Mouse (Mus musculus) lung, postnatal 14 days (tissue): ENCODE data around the gene B4galt2.

Experiments
- DNase-seq: peaks from one replicate; pipeline ENCODE4 v3.0.0; 2021

The B4galt2 gene

DNA sequence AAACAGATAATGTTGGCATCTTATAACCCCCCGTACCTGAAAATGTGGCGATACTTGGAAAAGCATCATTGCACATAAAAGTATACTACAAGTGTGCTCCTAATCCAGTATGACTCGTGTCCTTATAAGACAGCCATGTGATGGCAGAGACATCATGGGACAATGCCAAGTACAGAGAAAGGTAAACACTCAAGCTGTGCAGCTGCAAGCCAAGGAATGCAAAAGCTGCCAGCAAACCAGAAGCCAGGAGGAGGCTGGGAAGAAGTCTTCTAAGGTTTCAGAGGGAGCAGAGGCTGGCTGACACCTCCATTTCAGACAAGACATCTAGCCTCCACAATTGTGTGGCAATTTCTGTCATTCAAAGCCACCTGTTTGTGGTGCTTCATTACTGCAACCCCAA is 22.9 kb upstream of the B4galt2 start:
- peak; percentile 56 for DNase-seq

DNA sequence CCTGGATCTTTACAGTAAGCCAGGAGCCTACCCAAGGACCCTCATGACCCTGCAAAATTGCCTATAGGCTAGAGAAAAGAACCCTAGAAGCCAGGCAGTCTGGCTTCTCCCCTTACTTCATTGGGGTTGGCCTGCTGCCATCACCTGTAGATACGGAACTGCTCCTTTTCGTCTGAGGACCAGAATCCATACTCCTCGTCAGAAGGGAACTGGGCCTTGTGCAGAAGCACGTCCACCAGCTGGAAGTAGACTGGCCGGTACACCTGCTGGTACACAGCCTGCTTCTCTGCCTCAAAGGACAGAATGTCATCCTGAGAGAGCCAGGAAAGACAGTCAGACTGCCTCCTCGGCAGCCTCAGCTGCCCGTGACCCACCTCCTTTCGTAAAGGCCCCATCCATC is 21.5 kb upstream of the B4galt2 start:
- no peak for DNase-seq

DNA sequence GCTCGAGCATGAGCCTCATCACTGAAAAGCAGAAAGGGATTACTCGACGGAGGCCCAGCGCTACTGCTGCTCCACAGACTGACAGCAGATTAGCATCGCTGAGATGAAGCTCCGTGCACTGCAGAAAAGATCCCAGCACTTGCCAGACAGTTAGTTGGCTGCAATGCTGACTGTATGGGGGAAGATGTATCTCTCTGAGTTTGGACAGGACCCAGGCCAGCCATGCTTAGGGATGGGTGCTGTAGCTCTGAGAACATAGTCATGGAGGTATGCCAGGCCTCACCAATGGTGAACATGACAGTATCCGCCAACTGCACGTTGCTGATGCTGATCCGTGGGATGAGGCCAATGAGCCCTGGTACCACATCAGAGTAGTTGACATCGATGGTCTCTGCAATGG is 20.8 kb upstream of the B4galt2 start:
- no peak for DNase-seq

DNA sequence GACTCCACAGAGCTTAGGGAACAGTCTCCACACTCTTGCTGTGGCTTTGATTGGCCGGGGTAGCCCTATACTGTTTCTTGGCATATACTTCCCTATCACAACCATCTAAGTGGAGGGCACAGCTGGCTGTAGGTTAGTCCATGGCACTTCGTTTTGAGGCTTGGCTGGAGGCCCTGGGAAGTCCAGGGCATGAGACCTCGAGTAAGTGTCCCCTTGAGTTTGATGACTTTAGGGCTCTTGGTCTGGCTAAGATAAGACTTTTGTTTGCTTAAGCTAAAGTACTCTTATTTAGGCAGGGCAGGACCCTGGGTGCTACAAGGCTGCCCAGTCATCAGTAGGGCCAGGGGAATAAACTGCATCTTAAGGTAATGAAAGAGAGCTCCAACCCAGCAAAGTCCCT is 14.8 kb upstream of the B4galt2 start:
- DNase-seq, result peak; percentile 34

DNA sequence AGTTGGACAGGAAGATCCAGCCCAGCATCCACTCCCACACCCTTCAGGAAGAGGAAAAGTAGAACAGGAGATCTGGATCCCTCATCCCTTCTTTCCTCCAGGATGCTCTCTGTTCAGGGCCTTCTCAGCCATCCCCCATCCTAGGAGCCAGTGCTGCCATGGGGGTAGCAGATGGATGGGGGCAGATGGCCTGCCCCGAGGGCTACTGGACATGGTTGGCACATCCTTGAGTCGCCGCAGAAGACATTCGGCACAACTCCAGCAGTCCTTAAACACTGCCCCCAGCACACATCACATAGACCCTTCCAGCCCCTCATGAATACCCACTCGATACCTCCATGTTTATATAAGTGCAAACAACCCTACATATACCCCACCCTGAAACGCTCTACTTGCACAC is 12.7 kb upstream of the B4galt2 start:
- no peak for DNase-seq

DNA sequence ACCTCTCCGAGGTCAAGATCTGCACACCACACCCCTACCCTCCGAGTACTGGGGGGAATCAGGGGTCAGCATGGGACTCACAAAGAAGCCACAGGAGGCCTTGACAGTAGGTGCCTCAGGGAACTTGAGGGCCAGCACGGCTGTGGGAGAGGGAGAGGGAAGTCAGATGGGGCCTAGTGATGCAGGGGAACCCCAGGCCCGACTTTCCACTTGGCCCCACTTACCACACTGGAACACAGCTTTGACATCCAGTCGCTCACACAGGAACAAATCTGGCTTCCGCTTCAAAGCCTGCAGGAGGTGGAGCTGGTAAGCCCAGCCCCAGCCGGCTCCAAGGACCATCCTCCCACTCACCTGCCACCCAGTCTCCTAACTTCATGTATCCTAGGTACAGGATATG is 12.1 kb upstream of the B4galt2 start:
- no peak for DNase-seq

DNA sequence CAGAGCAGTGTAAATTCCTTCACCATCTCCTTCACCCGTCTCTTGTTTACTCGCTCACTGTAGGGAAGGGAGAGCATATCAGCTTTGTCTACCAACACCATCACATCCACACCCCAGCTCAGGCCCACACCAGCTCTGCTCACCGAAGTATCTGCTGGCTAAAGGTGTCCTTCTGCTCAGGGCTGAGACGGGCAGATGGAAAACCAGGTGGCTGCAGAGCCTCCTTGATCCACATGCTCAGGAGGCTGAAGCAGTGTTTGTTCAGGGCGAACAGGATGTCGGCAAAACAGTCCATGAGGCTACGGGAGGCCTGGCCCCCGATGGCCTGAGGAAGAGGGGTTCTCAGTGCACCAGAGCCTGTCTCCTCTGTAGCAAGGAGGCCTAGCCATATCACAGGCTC is 11.3 kb upstream of the B4galt2 start:
- DNase-seq, result no peak

DNA sequence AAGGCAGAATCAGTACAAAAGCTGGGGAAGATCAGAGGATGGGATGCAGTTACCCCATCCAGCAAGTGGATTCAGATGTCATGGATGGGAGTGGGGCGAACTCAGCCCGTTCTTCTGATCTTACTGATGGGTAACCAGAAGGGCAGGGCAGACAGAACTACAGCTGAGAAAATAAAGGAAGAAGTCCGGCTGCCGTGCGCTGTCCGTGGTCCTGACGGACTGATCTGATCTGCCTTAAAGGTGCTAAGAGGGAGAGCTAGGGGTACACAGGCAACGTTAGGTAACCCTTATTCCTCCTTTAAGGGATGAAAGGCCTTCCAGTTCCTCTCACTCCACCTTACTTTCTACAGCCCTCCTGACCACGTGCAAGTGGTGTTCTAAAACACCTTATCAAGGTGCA is 10.1 kb upstream of the B4galt2 start:
- DNase-seq, result peak; percentile 73

DNA sequence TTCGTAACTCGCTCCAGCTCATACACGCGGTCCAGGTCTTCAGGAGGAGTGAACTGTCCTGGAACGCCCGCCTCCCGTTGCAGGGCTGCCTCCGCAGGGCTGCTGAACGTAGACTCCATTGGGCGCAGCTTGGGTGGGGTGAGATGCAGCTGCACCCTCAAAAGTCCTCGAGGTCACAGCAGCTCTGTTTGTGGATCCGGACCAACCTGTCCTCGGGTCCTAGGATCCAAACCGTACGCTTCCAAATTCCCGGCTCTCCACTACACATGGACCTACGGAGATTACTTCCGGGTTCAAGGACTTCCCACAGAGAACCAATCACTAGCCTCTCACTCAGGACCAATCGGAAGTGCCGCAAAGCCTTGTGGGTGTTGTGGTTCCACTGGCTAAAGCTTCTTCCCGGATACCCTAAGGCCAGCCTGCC is 8.5 kb upstream of the B4galt2 start, which contains the start of gene Dph2:
Dph2 (minus strand) TSS at position 295 of the 424 bp plus-strand sequence.
- DNase-seq, result peak; percentile 78

DNA sequence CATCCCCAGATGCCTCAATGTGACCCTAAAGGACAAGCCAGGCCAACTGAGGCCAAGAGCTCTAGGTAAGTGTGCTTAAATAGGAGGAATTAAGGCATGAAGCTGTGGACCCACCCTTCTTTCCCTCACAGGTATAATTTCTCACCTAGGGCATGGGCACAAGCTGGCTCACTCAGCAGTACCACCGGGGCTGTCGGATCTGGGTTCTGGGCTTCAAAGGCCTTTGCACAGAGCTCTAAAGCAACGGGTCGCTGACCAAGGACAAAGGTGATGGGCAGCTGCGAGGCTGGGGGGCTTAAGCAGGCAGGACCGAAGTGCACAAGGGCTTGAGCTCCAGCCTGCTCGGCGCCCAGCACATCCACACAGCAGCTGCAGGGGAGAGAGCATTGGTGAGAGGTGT is 7.5 kb upstream of the B4galt2 start:
- DNase-seq, result no peak

DNA sequence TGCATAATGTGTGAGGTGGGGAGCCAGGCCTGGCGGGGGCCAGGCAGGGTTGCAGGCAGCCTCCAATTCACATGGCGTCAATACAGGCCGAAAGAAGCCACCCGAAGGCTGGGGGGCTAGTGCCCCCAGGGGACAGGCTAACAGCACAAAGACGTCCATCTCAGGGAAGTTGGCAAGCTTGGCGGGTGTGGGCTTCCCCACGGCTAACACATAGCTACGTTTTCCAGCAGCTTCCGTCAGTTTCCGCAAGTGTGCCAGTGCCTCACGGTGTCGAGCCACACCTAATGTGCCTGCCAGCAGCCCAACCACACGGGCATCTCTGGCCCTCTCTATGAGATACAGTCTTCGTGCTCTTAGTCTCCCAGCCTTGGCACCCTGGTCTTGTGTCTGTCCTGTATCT is 6.7 kb upstream of the B4galt2 start:
- no peak for DNase-seq

DNA sequence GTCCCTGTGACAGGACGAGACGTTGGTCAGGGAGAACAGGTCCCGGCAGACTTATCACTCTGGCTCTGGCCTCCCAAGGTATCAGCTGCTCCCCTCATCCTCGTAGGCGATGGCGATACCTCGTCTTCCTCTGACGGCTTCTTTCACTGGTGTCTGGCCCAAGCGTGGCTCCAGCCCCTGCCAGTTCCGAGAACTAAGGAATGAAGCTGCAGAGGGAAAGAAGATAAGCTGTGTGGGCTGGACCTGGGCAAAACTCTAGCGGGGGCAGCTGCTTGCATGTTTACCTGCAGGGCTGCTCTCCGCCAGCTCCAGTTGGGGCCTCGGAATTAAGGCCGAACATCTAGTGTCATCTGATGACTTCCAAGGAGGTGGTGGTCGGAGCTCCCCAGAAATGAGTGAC is 6.2 kb upstream of the B4galt2 start:
- DNase-seq, result no peak

DNA sequence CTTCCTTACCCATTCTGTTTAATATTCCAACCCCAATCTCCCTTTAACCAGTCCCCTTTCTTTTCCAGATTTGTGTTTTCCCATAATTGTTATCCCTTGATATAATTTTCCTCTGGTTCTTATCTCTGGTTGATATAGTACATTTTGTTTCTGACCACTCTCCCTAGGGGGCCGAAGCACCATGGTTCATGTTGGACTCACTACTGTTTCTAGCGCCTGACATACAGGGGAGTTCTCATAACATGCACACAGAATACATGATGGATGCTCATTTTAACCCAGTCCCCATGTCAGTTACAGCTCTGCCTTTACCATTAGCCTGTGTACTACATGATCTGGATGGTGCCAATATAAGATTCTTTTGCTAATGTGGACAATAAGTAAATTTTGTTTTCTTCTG is 4.6 kb upstream of the B4galt2 start:
- DNase-seq, result no peak

DNA sequence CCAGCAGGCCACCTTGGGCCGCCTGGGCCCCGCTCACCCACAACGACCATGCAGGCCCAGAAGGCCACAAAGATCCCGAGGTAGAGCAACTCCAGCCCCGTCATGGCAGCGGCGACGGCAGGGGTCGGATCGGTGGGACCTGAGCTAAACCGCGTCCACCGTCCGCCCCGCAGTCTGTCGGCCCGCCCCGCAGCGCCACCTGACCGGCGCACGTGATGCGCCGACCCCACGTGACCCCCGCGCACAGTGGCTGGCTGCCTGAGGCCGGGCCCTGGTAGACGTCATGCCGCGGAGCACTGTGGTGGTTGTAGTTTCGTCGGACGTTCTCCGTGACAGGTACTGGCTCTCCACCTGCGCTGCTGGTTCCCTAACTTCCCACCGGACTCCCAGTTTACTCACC is 3.8 kb upstream of the B4galt2 start, which contains the start of gene Atp6v0b:
Atp6v0b (minus strand) TSS at position 201 of the 400 bp plus-strand sequence.
- peak; percentile 94 for DNase-seq

DNA sequence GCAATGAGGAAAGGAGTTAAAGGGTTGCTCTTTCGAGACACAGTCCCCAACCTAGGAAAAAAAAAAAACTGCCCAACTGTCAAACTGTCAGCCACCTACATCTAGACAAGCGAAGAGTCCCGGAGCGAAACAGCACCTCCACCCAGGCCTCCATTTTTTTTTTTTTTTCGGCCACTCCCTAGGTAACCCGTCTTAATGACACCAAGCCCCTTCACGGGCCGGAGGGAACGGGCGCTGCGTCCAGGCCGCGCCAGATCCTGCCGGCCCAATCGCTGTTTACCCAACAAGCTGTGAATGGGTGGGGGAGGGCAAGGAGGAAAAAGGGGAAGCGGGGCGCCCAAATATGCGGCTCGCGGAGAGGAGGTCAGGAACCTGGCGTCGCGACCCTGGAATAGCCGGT is 3.4 kb upstream of the B4galt2 start:
- peak; percentile 30 for DNase-seq

DNA sequence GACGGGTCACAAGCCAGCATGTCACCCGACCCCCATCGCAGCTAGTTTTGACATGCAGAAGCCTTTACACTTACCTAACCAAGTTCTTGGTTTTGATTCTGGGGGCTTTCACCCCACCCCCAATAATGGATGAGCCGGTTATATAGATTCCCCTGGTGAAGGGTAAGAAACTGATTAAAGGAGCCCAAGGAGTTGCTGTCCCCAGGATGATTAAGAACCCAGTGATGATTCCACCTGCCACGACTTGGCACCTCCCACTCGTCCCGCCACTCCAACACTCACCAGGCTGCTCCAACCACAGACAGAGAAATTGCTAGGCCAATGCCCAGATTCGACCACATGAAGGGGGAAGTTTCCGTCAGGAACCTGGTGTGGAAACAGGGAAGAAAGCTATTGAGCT is 2.7 kb upstream of the B4galt2 start:
- DNase-seq, result no peak

DNA sequence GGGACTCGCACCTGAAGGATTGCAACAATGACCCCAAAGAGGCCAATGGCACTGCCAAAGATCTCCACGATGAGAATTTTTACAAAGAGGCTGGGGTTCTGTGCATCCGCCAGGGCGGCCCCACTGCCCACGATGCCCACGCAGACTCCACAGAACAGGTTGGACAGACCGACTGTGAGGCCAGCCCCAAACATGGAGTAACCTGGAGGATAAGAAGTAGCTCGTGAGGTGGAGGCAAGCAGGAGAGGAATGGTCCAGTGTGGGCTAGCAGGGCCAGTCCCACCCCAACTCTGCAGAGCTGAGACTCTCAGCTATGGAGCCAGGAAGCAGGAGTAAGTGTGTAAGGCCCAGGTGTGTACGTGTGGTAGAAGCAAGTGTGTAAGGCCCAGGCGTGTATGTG is 1.8 kb upstream of the B4galt2 start:
- DNase-seq, result no peak

DNA sequence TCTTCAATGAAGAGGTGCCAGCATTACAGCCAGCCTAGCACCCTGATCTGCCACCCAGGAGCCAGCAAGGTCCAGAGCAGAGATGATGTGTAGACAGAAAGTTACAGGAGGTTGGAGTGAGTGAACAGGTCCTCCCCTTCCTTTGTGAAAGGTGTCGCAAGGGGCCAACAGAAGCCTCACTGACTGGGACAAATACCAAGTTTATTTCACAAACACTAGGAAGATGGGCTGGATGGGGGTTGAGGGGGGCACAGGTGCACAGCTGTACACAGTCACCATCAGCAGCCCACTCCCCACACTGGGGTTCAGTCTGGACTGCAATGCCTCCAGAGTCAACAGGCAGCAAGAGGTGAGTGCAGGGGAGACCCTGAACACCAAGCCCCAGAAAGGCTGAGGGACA is 859 bp upstream of the B4galt2 start:
- no peak for DNase-seq

DNA sequence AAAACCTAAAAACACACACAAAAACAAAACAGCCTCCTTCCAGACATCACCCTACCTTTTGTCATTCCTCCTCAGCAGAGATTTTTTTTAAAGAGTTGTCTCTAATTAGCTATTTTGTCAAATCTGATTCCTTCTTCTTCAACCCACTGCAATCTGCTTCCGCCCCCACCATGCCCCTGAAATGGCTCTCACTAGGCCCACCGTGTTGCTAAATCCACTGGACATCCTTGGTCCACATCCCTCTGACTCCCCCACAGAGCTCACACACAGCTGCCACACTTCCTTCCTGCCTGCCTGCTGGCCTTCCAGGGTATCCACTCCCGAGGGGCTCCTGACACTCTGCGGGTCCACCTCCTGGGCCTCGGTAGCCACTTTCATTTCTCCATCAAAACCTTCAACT is 4.6 kb downstream of the B4galt2 start:
- DNase-seq, result no peak

DNA sequence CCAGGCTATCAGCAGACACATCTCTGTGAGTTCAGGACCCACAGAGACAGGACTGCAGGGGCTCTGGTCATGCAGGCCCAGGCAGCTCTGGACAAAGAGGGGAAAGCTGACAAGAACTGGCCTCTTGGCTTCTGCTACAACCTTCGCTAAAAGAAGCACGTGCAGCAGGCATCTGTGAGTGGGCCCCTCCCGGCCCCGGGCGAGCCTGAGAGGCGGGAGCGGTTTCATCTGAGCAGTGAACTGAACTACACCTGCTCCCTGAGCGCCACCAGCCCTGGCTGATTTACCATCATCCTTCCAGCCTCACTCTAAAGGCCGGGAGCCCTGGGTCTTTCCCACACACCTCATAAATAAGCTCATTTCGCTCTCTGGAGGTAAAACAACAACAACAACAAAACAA is 5.0 kb downstream of the B4galt2 start:
- no peak for DNase-seq

DNA sequence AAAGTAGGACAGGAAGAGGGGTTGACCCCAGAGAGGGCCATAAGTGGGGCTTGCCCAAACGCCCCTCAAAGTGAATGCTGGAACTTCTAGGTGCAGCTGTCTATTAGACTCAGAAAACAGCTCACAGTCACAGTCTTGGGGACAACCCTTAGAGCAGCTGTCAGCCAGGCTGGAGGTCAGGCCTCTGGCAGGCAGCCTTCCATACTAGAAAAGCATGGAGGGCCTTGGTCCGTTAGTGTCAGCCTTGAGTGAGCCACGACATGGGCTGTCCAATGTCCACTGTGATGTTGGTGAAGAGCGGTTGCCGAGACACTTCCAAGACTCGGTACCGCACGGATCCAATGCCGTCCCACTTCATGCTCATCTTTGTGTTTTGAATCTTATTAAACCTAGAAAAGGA is 9.7 kb downstream of the B4galt2 start:
- DNase-seq, result no peak

DNA sequence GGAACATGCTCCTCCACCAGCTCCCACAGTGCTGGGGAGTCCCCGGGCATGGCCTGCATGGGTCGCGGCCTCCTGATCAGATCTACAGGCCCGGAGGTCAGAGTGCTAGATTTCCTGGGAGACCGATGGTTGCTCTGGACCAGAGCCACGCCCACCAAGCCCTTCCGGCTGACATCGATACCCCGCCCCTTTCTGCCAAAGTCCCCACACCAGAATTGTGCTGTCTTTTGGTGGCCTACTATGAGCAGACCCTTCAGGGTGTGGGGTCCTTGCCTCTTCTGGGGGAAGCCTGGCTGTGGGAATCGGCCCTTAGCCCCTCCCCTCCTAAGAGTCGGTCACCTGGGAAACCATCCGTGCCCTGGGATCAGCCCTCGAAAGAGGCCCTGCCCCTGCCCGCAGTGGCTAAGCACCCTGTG is 10.8 kb downstream of the B4galt2 start, which contains the start of gene Ccdc24:
Ccdc24 (minus strand) TSS at position 87 of the 416 bp plus-strand sequence.
- DNase-seq, result peak; percentile 17

DNA sequence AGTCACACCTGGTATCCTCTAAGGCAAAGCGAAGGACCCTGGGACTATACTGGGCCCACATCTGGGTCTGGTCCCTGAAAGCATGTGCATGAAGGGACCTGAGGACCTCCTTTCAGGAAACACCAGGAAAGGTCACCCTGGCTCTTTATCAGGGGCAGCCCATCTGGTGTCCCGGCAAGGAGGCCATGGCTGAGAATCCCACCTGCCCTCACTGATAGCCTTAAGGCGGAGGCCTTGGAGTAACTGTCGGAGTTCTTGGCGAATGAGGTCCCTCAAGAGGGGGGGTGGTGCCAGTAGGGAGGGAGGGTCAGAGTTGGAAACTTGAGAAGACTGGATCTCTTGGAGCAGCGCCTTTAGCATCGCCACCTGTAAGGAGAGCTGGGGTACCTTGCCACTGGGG is 11.5 kb downstream of the B4galt2 start:
- no peak for DNase-seq

DNA sequence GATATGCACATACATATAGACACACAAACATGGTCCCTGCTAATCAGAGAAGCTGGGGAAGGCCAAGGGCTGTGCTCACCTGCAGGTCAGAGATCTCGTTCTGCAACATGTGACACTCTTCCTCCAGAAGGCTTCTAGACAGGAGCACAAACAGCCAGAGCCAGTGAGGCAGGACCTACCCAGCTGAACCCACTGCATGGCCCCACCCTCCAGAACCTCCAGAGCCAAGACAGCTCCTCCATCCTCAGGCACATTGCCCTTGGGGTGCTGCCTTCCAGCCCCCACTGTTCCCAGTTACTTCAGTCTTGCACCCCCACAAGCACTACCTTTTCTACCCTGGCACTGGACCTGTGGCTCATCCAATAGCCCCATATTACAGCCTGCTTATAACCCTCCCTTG is 12.8 kb downstream of the B4galt2 start:
- no peak for DNase-seq

DNA sequence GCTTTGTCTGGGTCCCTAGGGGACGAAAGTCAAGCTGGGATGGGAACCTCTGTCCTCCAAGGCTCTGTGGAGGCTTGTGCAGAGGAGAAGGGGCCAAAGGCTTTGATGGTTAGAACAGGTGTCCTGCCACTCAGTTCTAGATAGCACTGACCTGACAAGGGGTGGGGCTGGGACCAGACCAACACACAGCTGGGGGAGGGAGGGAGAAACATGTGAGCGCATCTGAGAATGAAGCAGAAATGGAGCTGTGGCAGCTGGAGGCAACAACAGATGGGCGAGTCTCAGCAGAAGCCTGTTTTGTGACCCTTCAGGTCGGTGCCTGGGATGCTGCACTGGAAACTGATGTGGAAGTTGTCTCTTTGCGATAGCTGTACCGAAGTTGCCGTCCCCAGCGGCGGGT is 14.0 kb downstream of the B4galt2 start:
- DNase-seq, result no peak

DNA sequence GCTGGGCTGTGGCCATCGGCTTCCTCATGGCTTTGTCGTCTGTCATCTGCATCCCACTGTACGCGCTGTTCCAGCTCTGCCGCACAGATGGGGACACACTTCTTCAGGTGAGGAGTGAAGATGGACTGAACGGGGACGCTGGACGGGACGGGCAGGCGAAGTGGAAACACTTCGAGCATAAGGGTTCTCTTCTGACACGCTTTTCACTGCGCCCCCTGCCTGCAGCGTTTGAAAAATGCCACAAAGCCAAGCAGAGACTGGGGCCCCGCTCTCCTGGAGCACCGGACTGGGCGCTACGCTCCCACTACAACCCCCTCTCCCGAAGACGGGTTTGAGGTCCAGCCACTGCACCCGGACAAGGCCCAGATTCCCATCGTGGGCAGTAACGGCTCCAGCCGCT is 15.5 kb downstream of the B4galt2 start:
- peak; percentile 70 for DNase-seq
